Mouse (Mus musculus) forebrain, embryonic 16.5 days (tissue): ENCODE data around the gene Trir. TPM values are rescaled to one million over a fixed set of nuclear protein-coding genes. Genes with fewer than 3 reads are reported as not detected.
A peak's percentile ranks its signal among the peaks of the same experiment; 100 is the strongest.

Experiments
- ATAC-seq: fragments of 200-750 bp; cut with Nextera tagmentation; 2 replicates; pipeline ENCODE4 v1.8.0; 2017; ENCODE audit warnings: mild to moderate bottlenecking, moderate library complexity
- H3K27ac ChIP-seq: fragments of 300-500 bp; sonication (generic); 2 replicates; pipeline ENCODE4 v1.5.1; 2014; ENCODE audit warnings: low read length, control low read depth
- H3K27me3 ChIP-seq: fragments of 300-500 bp; sonication (generic); replicated peaks from 2 replicates; pipeline ENCODE4 v1.6.1; 2014; ENCODE audit warnings: low read length; ENCODE audit not compliant: control insufficient read depth, insufficient read depth
- H3K36me3 ChIP-seq: fragments of 300-500 bp; sonication (generic); 2 replicates; pipeline ENCODE4 v1.6.1; 2014; ENCODE audit not compliant: control insufficient read depth, insufficient read depth
- H3K4me1 ChIP-seq: fragments of 300-500 bp; sonication (generic); replicated peaks from 2 replicates; pipeline ENCODE4 v1.6.1; 2014; ENCODE audit warnings: low read length; ENCODE audit not compliant: control insufficient read depth, insufficient read depth
- H3K4me2 ChIP-seq: fragments of 300-500 bp; sonication (generic); 2 replicates; pipeline ENCODE4 v1.6.1; 2014; ENCODE audit warnings: mild to moderate bottlenecking, low read length, control low read depth
- H3K4me3 ChIP-seq: fragments of 300-500 bp; sonication (generic); replicated peaks from 2 replicates; pipeline ENCODE4 v1.5.1; 2014; ENCODE audit warnings: mild to moderate bottlenecking, low read length, control low read depth
- H3K9ac ChIP-seq: fragments of 300-500 bp; sonication (generic); replicated peaks from 2 replicates; pipeline ENCODE4 v1.6.1; 2014; ENCODE audit warnings: low read depth, low read length, control low read depth
- H3K9me3 ChIP-seq: fragments of 300-500 bp; sonication (generic); 2 replicates; pipeline ENCODE4 v1.6.1; 2016; ENCODE audit warnings: low read length; ENCODE audit not compliant: control insufficient read depth
- WGBS: fragments of 180-500 bp; shearing (Covaris S2); extraction: QIAGEN DNeasy Blood & Tissue Kit; methylation state at CpG from one replicate; pipeline ENCODE4 v1.1.7; 2014; 5-methylcytosine and 5-hydroxymethylcytosine counted together
- polyA plus RNA-seq: library from polyadenylated mRNA; unstranded; fragments of >200 nt; fragmentation: Nextera tagmentation; extraction: Ambion mirVana; gene quantifications from 2 replicates; pipeline ENCODE4 v1.2.1, GENCODE M21; 2015

Gene Trir
- polyA plus RNA-seq, 1 experiment from 2014 or later = 108 TPM

DNA sequence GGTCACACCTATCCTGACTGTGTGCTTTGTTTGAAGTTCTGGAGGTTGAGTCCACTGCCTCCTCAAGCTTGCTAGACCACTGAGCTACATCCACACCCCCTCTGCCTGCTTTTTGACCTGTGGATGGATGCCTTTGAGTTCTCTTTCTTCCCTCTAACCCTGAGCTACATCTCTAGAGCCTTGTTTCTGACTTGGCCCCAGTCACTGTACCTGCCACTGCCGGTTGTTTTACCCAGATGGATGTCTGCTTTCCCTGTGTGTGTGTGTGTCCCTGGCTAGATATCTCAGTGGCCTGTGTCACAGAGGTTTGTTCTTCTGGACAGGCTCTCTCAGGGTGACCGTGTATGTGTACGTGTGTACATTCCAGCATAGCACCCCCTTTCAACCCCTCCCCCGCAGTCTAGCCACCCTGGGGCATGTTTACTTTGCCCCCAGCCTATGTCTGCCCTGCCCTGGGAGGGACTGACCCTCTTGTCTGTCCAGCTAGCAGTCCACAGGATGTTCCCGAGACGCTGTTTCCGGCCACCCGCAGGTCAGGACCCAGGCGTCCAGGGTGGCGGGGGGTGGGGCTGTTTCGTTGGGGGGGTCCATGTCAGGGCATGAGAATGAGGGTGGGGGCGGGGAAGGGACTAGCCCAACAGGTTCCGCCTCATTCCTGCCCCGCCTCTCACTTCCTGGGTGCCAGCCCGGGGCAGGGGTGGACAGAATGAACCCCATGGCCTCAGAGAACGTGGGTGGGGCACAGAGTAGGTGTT is 42.2 kb upstream of the Trir start:
- Histone ChIP-seq H3K36me3 (no peaks in the 10 kb centered on the region), H3K27ac (0 out of 2 replicates have a peak overlapping the region, but pooled peaks have one; percentile 12), H3K27me3 (peaks cover 12% of the 10 kb centered on the region; the same call in 1 of the 2 replicates), H3K4me3 (no peak overlapping the region; the same call in 1 of the 2 replicates), H3K4me1 (peaks cover 41% of the 10 kb centered on the region), H3K9ac (peak overlapping the region; percentile 62; the same call in 1 of the 2 replicates), H3K9me3 (no peaks in the 10 kb centered on the region), H3K4me2 (peak overlapping the region; percentile 95)
- ATAC-seq = no peak
- WGBS = 18% methylated on average over 16 of the region's 16 CpGs

DNA sequence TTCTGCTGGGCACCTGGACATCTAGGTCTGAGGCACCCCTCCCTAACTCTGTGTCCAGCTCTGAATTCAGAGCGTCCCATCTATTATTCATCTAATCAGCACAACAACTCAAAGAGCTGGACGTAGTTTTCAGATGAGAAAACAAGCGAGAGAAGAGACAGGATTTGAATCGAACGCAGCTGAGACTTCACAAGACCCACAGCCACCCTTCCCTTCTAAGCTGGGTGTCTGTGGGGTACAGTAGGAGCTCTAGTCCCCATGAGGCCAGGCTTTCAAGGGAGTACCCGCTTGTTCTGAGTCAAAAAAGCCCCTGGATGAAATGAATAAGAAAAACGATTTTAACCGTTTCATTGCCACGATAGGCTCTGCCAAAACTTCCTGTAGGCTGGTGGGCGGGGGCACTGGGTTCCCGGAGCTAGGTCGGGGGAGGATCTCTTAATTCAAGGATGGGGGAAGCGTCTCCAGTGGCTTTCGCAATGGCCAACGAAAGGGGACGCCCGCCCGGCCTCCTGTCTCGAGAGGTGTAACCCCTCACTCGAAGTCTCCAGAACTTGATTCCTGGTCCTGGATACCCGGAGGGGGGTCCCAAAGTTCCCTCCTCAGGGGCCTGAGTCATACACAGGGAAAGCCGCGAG is 41.5 kb upstream of the Trir start:
- 2% methylated on average over 23 of the region's 23 CpGs for WGBS
- H3K27me3 ChIP-seq = peaks cover 12% of the 10 kb centered on the region; the same call in 1 of the 2 replicates
- no peaks in the 10 kb centered on the region for H3K36me3 ChIP-seq
- peak overlapping the region; percentile 95 for H3K4me2 ChIP-seq
- H3K4me1 ChIP-seq = peaks cover 37% of the 10 kb centered on the region
- peak overlapping the region; percentile 75 for H3K27ac ChIP-seq
- no peaks in the 10 kb centered on the region for H3K9me3 ChIP-seq
- no peak for ATAC-seq
- H3K4me3 ChIP-seq = peak overlapping the region; percentile 51
- peak overlapping the region; percentile 62 for H3K9ac ChIP-seq

DNA sequence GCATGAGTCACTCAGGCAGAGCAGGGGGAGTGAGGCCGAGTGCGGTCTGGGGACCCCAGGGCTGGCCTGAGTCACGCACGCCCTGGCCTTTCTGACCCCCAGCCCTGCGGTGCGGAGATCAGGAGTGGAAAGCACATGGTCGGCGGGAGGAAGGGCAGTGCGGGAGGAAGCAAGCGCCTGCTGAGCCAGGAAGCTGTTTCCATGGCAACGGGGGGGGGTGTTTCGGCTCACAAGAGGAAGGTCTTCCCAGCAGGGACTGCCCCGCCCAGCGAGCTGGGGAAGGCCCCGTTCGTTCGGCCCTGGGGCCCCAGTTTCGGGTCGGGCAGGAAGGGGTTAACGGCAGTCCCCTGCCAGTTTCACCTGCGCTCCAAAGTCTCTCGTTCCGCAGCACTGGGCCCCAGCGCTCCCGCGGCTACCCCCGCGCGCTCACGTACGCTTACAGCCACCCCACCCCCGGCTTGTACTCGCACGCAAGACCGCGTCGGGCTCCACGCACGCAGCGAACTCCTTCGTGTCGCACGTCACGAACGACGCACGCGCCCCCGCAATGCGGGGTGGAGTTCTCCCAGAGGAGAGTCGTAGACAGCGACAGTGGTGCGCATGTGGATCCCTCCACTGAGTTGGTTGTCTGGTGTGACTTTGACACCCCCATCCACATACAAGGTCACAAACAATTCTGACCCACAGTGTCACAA is 40.8 kb upstream of the Trir start:
- WGBS = under 1% methylated on average over 53 of the region's 53 CpGs
- Histone ChIP-seq H3K4me1 (peaks cover 36% of the 10 kb centered on the region), H3K27ac (peak overlapping the region; percentile 75), H3K9ac (peak overlapping the region; percentile 62), H3K36me3 (no peaks in the 10 kb centered on the region), H3K27me3 (peaks cover 10% of the 10 kb centered on the region; the same call in 1 of the 2 replicates), H3K9me3 (no peaks in the 10 kb centered on the region), H3K4me2 (peak overlapping the region; percentile 95), H3K4me3 (peak overlapping the region; percentile 51)
- ATAC-seq = peak; percentile 70

DNA sequence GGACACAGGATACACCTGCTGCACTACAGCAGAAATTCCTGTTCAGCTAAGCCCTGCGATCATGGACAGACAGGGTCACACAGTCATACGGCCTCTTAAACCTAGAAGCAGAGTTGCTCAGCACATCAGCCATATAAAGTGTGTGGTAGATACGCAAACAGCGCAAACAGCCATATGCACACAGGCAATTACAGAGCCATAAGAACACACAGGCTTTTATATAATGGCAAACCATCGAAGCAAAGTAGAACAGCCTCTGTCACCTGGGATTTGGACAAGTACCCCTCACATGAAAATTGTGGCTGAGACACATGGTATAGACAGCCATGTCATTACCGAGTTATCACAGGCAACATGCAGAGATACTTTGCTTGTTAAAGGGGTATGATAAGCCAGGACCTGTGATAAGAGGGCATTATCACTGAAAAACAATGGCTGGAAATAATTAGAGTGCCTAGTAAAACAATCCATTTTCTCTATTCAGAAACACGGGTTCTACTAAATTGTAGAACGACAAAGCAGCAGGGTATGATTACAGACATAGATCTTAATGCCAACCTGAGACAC is 40.2 kb upstream of the Trir start:
- no peak; the same call in 1 of the 2 replicates for ATAC-seq
- Histone ChIP-seq H3K36me3 (no peaks in the 10 kb centered on the region), H3K4me3 (peak overlapping the region; percentile 51), H3K4me1 (peaks cover 33% of the 10 kb centered on the region), H3K27me3 (peaks cover 10% of the 10 kb centered on the region; the same call in 1 of the 2 replicates), H3K9me3 (no peaks in the 10 kb centered on the region), H3K27ac (peak overlapping the region; percentile 75), H3K9ac (peak overlapping the region; percentile 62; the same call in 1 of the 2 replicates), H3K4me2 (peak overlapping the region; percentile 95)
- WGBS = 31% methylated on average over 8 of the region's 8 CpGs

DNA sequence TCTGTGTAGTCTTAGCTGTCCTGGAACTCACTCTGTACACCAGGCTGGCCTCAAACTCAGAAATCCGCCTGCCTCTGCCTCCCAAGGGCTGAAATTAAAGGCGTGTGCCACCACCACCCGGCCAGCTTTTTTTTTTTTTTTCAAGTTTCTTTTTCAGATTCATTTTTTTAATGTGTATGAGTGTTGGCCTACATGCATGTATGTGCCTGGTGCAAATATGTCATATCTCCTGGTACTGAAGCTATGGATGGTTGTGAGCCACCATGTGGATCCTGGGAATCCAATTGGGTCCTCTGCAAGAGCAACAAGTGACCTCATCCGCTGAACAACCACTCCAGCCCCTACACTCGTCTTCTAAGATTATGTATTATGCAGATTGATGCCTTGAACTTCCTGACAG is 39.2 kb upstream of the Trir start:
- 80% methylated on average over 5 of the region's 5 CpGs for WGBS
- Histone ChIP-seq H3K9ac (no peak overlapping the region), H3K27ac (no peak overlapping the region), H3K4me2 (no peak overlapping the region), H3K36me3 (no peaks in the 10 kb centered on the region), H3K4me1 (peaks cover 33% of the 10 kb centered on the region), H3K9me3 (no peaks in the 10 kb centered on the region), H3K4me3 (no peak overlapping the region), H3K27me3 (peaks cover 10% of the 10 kb centered on the region; the same call in 1 of the 2 replicates)
- no peak for ATAC-seq

DNA sequence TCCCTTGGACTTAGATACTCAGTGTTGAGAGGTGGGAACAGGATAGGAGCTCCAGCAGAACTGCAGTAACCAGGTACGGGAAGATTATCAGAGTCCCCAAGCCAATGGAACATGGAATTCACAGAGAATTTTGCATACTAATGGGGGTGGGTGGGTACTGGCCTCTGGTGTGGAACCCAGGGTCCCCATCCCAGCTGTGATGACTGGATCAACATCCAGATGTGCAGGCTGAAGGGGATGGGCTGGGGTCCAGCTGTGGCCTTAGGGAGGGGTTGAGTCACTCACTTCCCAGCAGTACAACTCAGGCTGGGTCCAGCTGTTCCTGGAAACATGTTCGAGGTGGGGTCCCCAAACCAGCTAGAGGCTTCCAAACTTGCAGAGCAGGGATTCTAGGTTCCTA is 38.7 kb upstream of the Trir start:
- WGBS = 73% methylated on average over 2 of the region's 2 CpGs
- H3K4me3 ChIP-seq = no peak overlapping the region
- H3K36me3 ChIP-seq = no peaks in the 10 kb centered on the region
- peaks cover 10% of the 10 kb centered on the region; the same call in 1 of the 2 replicates for H3K27me3 ChIP-seq
- peaks cover 33% of the 10 kb centered on the region for H3K4me1 ChIP-seq
- H3K27ac ChIP-seq = no peak overlapping the region
- no peak overlapping the region for H3K9ac ChIP-seq
- H3K9me3 ChIP-seq = no peaks in the 10 kb centered on the region
- H3K4me2 ChIP-seq = no peak overlapping the region
- ATAC-seq = no peak

DNA sequence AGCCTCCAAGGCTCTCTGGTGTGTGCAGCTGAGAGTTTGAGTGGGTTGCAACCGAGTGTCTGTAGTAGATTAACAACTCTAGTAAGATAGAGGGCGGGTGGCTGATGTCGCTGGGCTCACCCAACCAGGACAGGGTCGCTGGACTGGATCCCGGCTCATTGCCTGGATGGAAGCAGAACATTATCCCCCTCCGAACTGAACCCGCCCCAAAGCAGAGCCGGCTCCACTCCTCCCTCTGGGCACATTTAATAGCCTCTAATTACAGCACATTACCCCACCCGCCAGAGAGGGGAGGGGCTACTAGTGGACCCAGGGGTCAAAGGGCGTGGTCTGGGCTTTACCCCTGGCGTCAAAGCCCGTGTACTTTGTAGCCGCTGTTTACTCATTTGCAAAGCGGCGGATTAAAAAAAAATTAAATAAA is 37.3 kb upstream of the Trir start:
- 12% methylated on average over 15 of the region's 15 CpGs for WGBS
- Histone ChIP-seq H3K36me3 (no peaks in the 10 kb centered on the region), H3K9ac (0 out of 2 replicates have a peak overlapping the region, but pooled peaks have one; percentile 26), H3K9me3 (no peaks in the 10 kb centered on the region), H3K27me3 (peaks cover 10% of the 10 kb centered on the region; the same call in 1 of the 2 replicates), H3K27ac (no peak overlapping the region), H3K4me2 (peak overlapping the region; percentile 97), H3K4me1 (peaks cover 33% of the 10 kb centered on the region), H3K4me3 (no peak overlapping the region)
- ATAC-seq = no peak

DNA sequence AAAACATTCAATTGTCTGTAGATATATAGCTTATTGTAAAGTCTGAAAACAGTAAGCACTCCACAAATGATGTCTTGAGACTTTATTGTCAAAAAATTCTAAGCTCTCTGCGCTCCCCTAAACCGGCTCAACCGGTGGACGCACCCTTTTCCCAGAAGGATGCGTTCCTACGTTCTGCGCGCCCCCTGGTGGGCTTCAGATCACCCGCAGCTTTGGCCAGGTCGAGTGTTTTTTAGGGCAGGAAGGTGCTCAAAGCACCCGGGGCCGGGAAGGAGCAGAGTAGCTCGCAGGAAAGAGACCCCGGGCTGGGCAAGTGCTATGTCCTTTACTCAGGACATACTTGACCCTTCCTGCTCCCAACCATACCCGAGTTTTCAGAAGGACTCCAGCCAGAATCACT is 36.8 kb upstream of the Trir start:
- peak; percentile 51 for ATAC-seq
- H3K9ac ChIP-seq = peak overlapping the region; percentile 59
- peak overlapping the region; percentile 82 for H3K27ac ChIP-seq
- under 1% methylated on average over 15 of the region's 15 CpGs for WGBS
- peaks cover 30% of the 10 kb centered on the region for H3K4me1 ChIP-seq
- no peaks in the 10 kb centered on the region for H3K9me3 ChIP-seq
- peak overlapping the region; percentile 74 for H3K4me3 ChIP-seq
- peaks cover 10% of the 10 kb centered on the region; the same call in 1 of the 2 replicates for H3K27me3 ChIP-seq
- H3K36me3 ChIP-seq = no peaks in the 10 kb centered on the region
- peak overlapping the region; percentile 97 for H3K4me2 ChIP-seq
